Mouse (Mus musculus) spleen, postnatal 14 days (tissue): ENCODE data around the gene Psmc3.
A peak's percentile ranks its signal among the peaks of the same experiment; 100 is the strongest.
"Not testable (repeated sequence)": the region's sequence is repeated elsewhere in the genome, so short reads cannot be mapped to it uniquely, and the experiment has no call there.

Experiments
- DNase-seq, 2 experiments: peaks; one replicate each; pipeline ENCODE4 v3.0.0; 2021 to 2022; ENCODE audit warnings: low spot score in 2 of 2

The Psmc3 gene

GRCm38 (mm10) chr2:91053934-91054382 is at the start of gene Psmc3:
Gene Psmc3, plus strand, starts transcription at chr2:91054009.
- peak; percentile 93 to 95 for DNase-seq

- no peak for DNase-seq
Observed at GRCm38 (mm10) chr2:91008536-91008935, 45.3 kb upstream of the Psmc3 start.

GRCm38 (mm10) chr2:91013881-91014280 is 39.9 kb upstream of the Psmc3 start:
- DNase-seq: no peak

- DNase-seq: no peak
Observed at GRCm38 (mm10) chr2:91015386-91015785, 38.4 kb upstream of the Psmc3 start.

- no peak for DNase-seq
Observed at GRCm38 (mm10) chr2:91018061-91018788, 35.6 kb upstream of the Psmc3 start.

- DNase-seq: no peak
Observed at GRCm38 (mm10) chr2:91019911-91020310, 33.9 kb upstream of the Psmc3 start.

GRCm38 (mm10) chr2:91022266-91022665 is 31.5 kb upstream of the Psmc3 start:
- not testable (repeated sequence) for DNase-seq

- DNase-seq: no peak
Observed at GRCm38 (mm10) chr2:91023131-91023530, 30.7 kb upstream of the Psmc3 start.

GRCm38 (mm10) chr2:91023956-91024355 is 29.9 kb upstream of the Psmc3 start:
- DNase-seq: no peak

GRCm38 (mm10) chr2:91025081-91025516 is 28.7 kb upstream of the Psmc3 start:
- DNase-seq: no peak

GRCm38 (mm10) chr2:91026491-91026890 is 27.3 kb upstream of the Psmc3 start:
- no peak for DNase-seq

- no peak for DNase-seq
Observed at GRCm38 (mm10) chr2:91027391-91028214, 26.2 kb upstream of the Psmc3 start.

GRCm38 (mm10) chr2:91031216-91031615 is 22.6 kb upstream of the Psmc3 start:
- DNase-seq: no peak

GRCm38 (mm10) chr2:91033000-91033399 is 20.8 kb upstream of the Psmc3 start:
- no peak for DNase-seq

GRCm38 (mm10) chr2:91035385-91035784 is 18.4 kb upstream of the Psmc3 start, which contains the start of gene Rapsn:
Gene Rapsn, plus strand, starts transcription at chr2:91035620.
- DNase-seq: no peak

- DNase-seq: no peak
Observed at GRCm38 (mm10) chr2:91041786-91042185, 12.0 kb upstream of the Psmc3 start.

- no peak for DNase-seq
Observed at GRCm38 (mm10) chr2:91042651-91043398, 11.0 kb upstream of the Psmc3 start.

GRCm38 (mm10) chr2:91044727-91045126 is 9.1 kb upstream of the Psmc3 start:
- DNase-seq: no peak

- DNase-seq: not testable (repeated sequence)
Observed at GRCm38 (mm10) chr2:91045805-91046204, 8.0 kb upstream of the Psmc3 start.

- DNase-seq: no peak
Observed at GRCm38 (mm10) chr2:91047359-91047758, 6.5 kb upstream of the Psmc3 start.

- DNase-seq: no peak
Observed at GRCm38 (mm10) chr2:91051917-91052316, 1.9 kb upstream of the Psmc3 start.

GRCm38 (mm10) chr2:91052752-91053151 is 1.1 kb upstream of the Psmc3 start:
- no peak for DNase-seq
